Mouse (Mus musculus): ENCODE results near the gene Zfp819. TPM values are rescaled to one million over a fixed set of nuclear protein-coding genes. Genes with fewer than 3 reads are reported as not detected.

The Zfp819 gene
- polyA plus RNA-seq, 1 experiment from 2014 or later = not detected

DNA sequence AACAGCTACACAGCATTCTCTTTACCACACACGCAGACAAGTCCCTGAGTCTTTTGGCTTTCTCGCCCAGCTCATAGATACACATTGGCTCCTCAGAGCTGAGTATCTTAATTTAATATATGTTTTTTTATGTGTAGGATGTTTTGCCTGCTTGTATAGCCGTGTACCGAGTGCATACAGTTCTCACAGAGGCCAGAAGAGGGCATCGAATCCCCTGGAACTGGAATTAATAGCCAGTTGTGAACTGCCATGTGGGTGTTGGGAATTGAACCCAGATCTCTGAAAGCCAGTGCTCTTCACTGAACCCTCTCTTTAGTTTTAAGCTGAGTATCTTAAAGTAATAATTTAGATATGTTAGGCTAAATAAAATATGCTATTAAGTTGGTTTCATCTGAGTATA is 22.2 kb upstream of the Zfp819 start:
- Histone ChIP-seq H3K9ac (ENCODE audit: low read length) (no peak overlapping the region), H3K4me2 (ENCODE audit: low read length) (no peak overlapping the region), H3K27ac (replicated peaks in 1 of 2; ENCODE audit: control insufficient read depth in 1 of 2, insufficient read depth in 1 of 2, low read depth in 2 of 2, low read length in 2 of 2) (no peak overlapping the region), H3K4me3 (ENCODE audit: control insufficient read depth in 1 of 2, insufficient read depth in 1 of 2, low read depth in 1 of 2, low read length in 2 of 2) (no peak overlapping the region), H3K4me1 (ENCODE audit: control insufficient read depth in 2 of 2, insufficient read depth in 2 of 2, low read length in 2 of 2) (peaks cover 3 to 11% of the 10 kb centered on the region in 2 experiments; a peak in 3 of 4 replicates), H3K36me3 (ENCODE audit: control insufficient read depth, insufficient read depth, low read length) (peaks cover 62% of the 10 kb centered on the region), H3K27me3 (ENCODE audit: control insufficient read depth, insufficient read depth, low read length) (no peaks in the 10 kb centered on the region), H3K9me3 (ENCODE audit: control insufficient read depth, low read length) (no peaks in the 10 kb centered on the region)
- 90% methylated on average over 5 of the region's 5 CpGs for WGBS
- ATAC-seq (ENCODE audit: insufficient number of reproducible peaks, insufficient read depth, low FRiP score, low read depth) = no peak

DNA sequence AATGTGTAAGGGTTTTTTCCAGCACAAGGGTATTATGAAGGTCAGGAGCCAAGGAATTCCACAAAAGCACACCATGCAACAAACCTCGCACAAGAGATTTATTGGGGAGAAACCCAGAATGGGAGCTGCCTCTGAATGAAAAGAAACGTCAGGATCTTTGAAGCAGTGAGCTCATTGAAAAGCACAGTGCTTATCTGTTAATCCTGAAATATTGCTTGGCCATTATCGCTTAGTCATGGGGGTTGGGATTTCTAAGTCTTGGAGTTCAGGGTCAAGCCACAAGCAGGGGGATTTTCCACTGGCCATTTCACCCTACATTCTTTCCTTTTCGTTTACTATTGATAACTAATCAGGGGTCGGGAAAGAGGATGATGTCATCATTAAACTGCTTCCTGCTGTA is 5.1 kb upstream of the Zfp819 start:
- H3K36me3 ChIP-seq (ENCODE audit: control insufficient read depth, insufficient read depth, low read length) = no peaks in the 10 kb centered on the region
- 24% methylated on average over 5 of the region's 5 CpGs for WGBS
- ATAC-seq (ENCODE audit: insufficient number of reproducible peaks, insufficient read depth, low FRiP score, low read depth) = no peak
- no peak overlapping the region for H3K27ac ChIP-seq (replicated peaks in 1 of 2; ENCODE audit: control insufficient read depth in 1 of 2, insufficient read depth in 1 of 2, low read depth in 2 of 2, low read length in 2 of 2)
- no peaks in the 10 kb centered on the region for H3K27me3 ChIP-seq (ENCODE audit: control insufficient read depth, insufficient read depth, low read length)
- no peaks in the 10 kb centered on the region for H3K9me3 ChIP-seq (ENCODE audit: control insufficient read depth, low read length)
- no peak overlapping the region for H3K4me2 ChIP-seq (ENCODE audit: low read length)
- no peak overlapping the region for H3K4me3 ChIP-seq (ENCODE audit: control insufficient read depth in 1 of 2, insufficient read depth in 1 of 2, low read depth in 1 of 2, low read length in 2 of 2)
- no peak overlapping the region for H3K9ac ChIP-seq (ENCODE audit: low read length)
- H3K4me1 ChIP-seq (ENCODE audit: control insufficient read depth in 2 of 2, insufficient read depth in 2 of 2, low read length in 2 of 2) = peaks cover 0 to 1% of the 10 kb centered on the region in 2 experiments; a peak in 1 of 4 replicates

DNA sequence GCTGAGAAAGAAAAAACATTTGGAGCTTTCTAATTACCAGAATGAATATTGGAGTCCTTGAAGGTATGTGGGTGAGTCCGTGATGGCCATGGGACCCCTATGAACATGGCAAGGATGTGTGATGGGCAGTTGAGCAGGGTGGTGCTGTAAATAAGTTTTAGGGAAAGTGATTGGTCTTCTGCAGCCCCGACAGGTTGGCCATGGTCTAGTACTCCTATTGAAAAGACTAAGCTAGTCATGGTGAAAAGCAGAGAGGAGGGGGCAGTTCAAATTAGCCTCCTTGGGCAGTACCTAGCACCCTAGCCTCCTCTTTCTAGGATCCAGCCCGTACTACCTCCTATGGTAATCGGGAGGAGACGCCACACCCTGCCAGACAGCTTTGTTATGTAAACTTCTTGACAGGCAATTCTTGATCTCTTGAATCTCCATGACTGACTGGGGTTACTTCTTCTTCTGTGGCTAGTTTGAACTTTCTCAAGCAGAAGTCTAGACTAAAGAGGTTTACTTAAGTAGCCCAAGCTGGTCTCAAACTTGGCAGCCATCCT is 846 bp downstream of the Zfp819 start:
- peaks cover 6% of the 10 kb centered on the region; the same call in 1 of the 2 replicates for H3K27me3 ChIP-seq (ENCODE audit: control insufficient read depth, insufficient read depth, low read length)
- no peak overlapping the region for H3K27ac ChIP-seq (replicated peaks in 1 of 2; ENCODE audit: control insufficient read depth in 1 of 2, insufficient read depth in 1 of 2, low read depth in 2 of 2, low read length in 2 of 2)
- H3K36me3 ChIP-seq (ENCODE audit: control insufficient read depth, insufficient read depth, low read length) = no peaks in the 10 kb centered on the region
- no peak overlapping the region for H3K4me2 ChIP-seq (ENCODE audit: low read length)
- no peak for ATAC-seq (ENCODE audit: insufficient number of reproducible peaks, insufficient read depth, low FRiP score, low read depth)
- WGBS = 45% methylated on average over 5 of the region's 5 CpGs
- H3K4me1 ChIP-seq (ENCODE audit: control insufficient read depth in 2 of 2, insufficient read depth in 2 of 2, low read length in 2 of 2) = peaks cover 3% of the 10 kb centered on the region in 2 experiments; a peak in 1 of 4 replicates
- H3K9ac ChIP-seq (ENCODE audit: low read length) = no peak overlapping the region
- no peak overlapping the region for H3K4me3 ChIP-seq (ENCODE audit: control insufficient read depth in 1 of 2, insufficient read depth in 1 of 2, low read depth in 1 of 2, low read length in 2 of 2)
- no peaks in the 10 kb centered on the region for H3K9me3 ChIP-seq (ENCODE audit: control insufficient read depth, low read length)

GRCm38 (mm10) chr7:43608316-43608824 is 1.4 kb downstream of the Zfp819 start:
- Histone ChIP-seq H3K4me1 (ENCODE audit: control insufficient read depth in 2 of 2, insufficient read depth in 2 of 2, low read length in 2 of 2) (peaks cover 3% of the 10 kb centered on the region in 2 experiments; a peak in 1 of 4 replicates), H3K4me2 (ENCODE audit: low read length) (no peak overlapping the region), H3K9me3 (ENCODE audit: control insufficient read depth, low read length) (no peaks in the 10 kb centered on the region), H3K4me3 (ENCODE audit: control insufficient read depth in 1 of 2, insufficient read depth in 1 of 2, low read depth in 1 of 2, low read length in 2 of 2) (no peak overlapping the region), H3K9ac (ENCODE audit: low read length) (no peak overlapping the region), H3K36me3 (ENCODE audit: control insufficient read depth, insufficient read depth, low read length) (no peaks in the 10 kb centered on the region), H3K27ac (replicated peaks in 1 of 2; ENCODE audit: control insufficient read depth in 1 of 2, insufficient read depth in 1 of 2, low read depth in 2 of 2, low read length in 2 of 2) (no peak overlapping the region), H3K27me3 (ENCODE audit: control insufficient read depth, insufficient read depth, low read length) (peaks cover 6% of the 10 kb centered on the region; the same call in 1 of the 2 replicates)
- ATAC-seq (ENCODE audit: insufficient number of reproducible peaks, insufficient read depth, low FRiP score, low read depth) = no peak
- WGBS = 67% methylated on average over 7 of the region's 7 CpGs

- WGBS = 84% methylated on average over 14 of the region's 14 CpGs
- no peaks in the 10 kb centered on the region for H3K36me3 ChIP-seq (ENCODE audit: control insufficient read depth, insufficient read depth, low read length)
- no peaks in the 10 kb centered on the region for H3K27me3 ChIP-seq (ENCODE audit: control insufficient read depth, insufficient read depth, low read length)
- no peak overlapping the region for H3K4me2 ChIP-seq (ENCODE audit: low read length)
- no peak for ATAC-seq (ENCODE audit: insufficient number of reproducible peaks, insufficient read depth, low FRiP score, low read depth)
- H3K4me1 ChIP-seq (ENCODE audit: control insufficient read depth in 2 of 2, insufficient read depth in 2 of 2, low read length in 2 of 2) = no peaks in the 10 kb centered on the region
- no peak overlapping the region for H3K9ac ChIP-seq (ENCODE audit: low read length)
- H3K4me3 ChIP-seq (ENCODE audit: control insufficient read depth in 1 of 2, insufficient read depth in 1 of 2, low read depth in 1 of 2, low read length in 2 of 2) = no peak overlapping the region
- no peaks in the 10 kb centered on the region for H3K9me3 ChIP-seq (ENCODE audit: control insufficient read depth, low read length)
- no peak overlapping the region for H3K27ac ChIP-seq (replicated peaks in 1 of 2; ENCODE audit: control insufficient read depth in 1 of 2, insufficient read depth in 1 of 2, low read depth in 2 of 2, low read length in 2 of 2)
Observed at GRCm38 (mm10) chr7:43613816-43614551, 7.0 kb downstream of the Zfp819 start.

- H3K4me3 ChIP-seq (ENCODE audit: control insufficient read depth in 1 of 2, insufficient read depth in 1 of 2, low read depth in 1 of 2, low read length in 2 of 2) = no peak overlapping the region
- H3K27ac ChIP-seq (replicated peaks in 1 of 2; ENCODE audit: control insufficient read depth in 1 of 2, insufficient read depth in 1 of 2, low read depth in 2 of 2, low read length in 2 of 2) = no peak overlapping the region
- H3K4me2 ChIP-seq (ENCODE audit: low read length) = no peak overlapping the region
- no peak overlapping the region for H3K9ac ChIP-seq (ENCODE audit: low read length)
- no peaks in the 10 kb centered on the region for H3K9me3 ChIP-seq (ENCODE audit: control insufficient read depth, low read length)
- no peaks in the 10 kb centered on the region for H3K4me1 ChIP-seq (ENCODE audit: control insufficient read depth in 2 of 2, insufficient read depth in 2 of 2, low read length in 2 of 2)
- WGBS = 63% methylated on average over 7 of the region's 7 CpGs
- ATAC-seq (ENCODE audit: insufficient number of reproducible peaks, insufficient read depth, low FRiP score, low read depth) = no peak
- no peaks in the 10 kb centered on the region for H3K27me3 ChIP-seq (ENCODE audit: control insufficient read depth, insufficient read depth, low read length)
- no peaks in the 10 kb centered on the region for H3K36me3 ChIP-seq (ENCODE audit: control insufficient read depth, insufficient read depth, low read length)
Observed at GRCm38 (mm10) chr7:43622927-43623326, 16.0 kb downstream of the Zfp819 start.

- WGBS = 16% methylated on average over 10 of the region's 10 CpGs
- no peak for ATAC-seq (ENCODE audit: insufficient number of reproducible peaks, insufficient read depth, low FRiP score, low read depth)
- no peak overlapping the region for H3K27ac ChIP-seq (replicated peaks in 1 of 2; ENCODE audit: control insufficient read depth in 1 of 2, insufficient read depth in 1 of 2, low read depth in 2 of 2, low read length in 2 of 2)
Observed at GRCm38 (mm10) chr7:43623819-43624218, 16.9 kb downstream of the Zfp819 start.

More at GRCm38 (mm10) chr7:43623819-43624218, 16.9 kb downstream of the Zfp819 start:
- Histone ChIP-seq H3K4me2 (ENCODE audit: low read length) (no peak overlapping the region), H3K4me3 (ENCODE audit: control insufficient read depth in 1 of 2, insufficient read depth in 1 of 2, low read depth in 1 of 2, low read length in 2 of 2) (no peak overlapping the region), H3K4me1 (ENCODE audit: control insufficient read depth in 2 of 2, insufficient read depth in 2 of 2, low read length in 2 of 2) (no peaks in the 10 kb centered on the region), H3K36me3 (ENCODE audit: control insufficient read depth, insufficient read depth, low read length) (no peaks in the 10 kb centered on the region), H3K27me3 (ENCODE audit: control insufficient read depth, insufficient read depth, low read length) (no peaks in the 10 kb centered on the region), H3K9me3 (ENCODE audit: control insufficient read depth, low read length) (no peaks in the 10 kb centered on the region), H3K9ac (ENCODE audit: low read length) (no peak overlapping the region)

Measured in heart, embryonic 14.5 days (tissue).